Mouse (Mus musculus) erythroblast, embryonic 14.5 days (primary cell): ENCODE measurements around the gene Ntm.

Experiments used
- GATA1 ChIP-seq: IDR thresholded peaks from 2 replicates; pipeline ENCODE4 v1.6.1; 2012; ENCODE audit warnings: low read length, inconsistent platforms, mixed read lengths
- TAL1 ChIP-seq: IDR thresholded peaks from 3 replicates; pipeline ENCODE4 v1.6.1; 2012; ENCODE audit warnings: low read length, inconsistent platforms, mixed read lengths

DNA sequence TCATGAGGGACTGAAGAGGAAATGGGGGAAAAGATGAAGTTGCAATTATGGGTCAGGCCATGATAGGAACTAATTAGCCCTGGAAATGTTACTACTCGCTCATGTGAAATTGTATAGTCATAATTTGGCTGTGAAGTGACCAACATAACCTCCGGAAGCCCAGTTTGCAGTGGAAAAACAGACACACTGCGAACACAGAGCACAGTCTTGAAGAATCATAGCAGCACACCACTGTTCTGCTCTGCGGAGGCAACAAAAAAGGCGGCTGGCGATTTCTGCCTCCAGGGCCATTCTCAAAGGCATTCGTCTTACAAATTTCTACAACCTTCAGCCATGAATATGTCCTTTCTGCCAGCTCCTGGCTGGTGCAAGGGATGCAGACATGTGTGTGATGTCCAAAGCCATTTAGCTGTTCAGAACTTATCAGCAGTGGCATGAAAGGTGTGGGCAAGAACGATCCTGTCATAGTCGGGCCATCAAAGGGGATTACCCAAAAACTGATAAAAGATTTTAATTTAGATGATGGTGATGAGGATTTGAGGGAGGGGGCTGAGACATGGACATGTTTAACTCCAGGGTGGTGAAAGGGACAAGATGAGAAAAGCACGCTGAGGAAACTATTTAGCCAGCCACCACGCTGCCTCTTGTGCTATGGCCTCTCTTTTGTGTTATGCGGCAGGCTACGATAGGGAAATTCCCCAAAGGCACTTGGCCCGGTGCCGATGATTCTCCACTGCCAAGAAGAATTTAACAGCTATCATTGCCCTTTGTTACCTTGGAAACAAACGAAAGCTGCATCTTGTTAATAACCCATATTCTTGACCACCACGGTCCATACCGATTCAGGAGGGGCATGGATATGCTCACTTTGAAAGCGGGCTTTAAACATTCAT, 235.2 kb downstream of the Ntm start:
- TF ChIP-seq TAL1 (no peak), GATA1 (no peak)
